Mouse (Mus musculus) E14TG2a.4 (cell line): Measurements from ENCODE around the gene Syt9.

Experiments used
- H3K27me3 ChIP-seq: 2 replicates; pipeline ENCODE4 v1.6.1; 2014; ENCODE audit warnings: low read length, control low read depth; ENCODE audit not compliant: insufficient read depth
- H3K36me3 ChIP-seq: 2 replicates; pipeline ENCODE4 v1.6.1; 2014; ENCODE audit warnings: low read length, control low read depth; ENCODE audit not compliant: insufficient read depth
- H3K4me1 ChIP-seq: replicated peaks from 2 replicates; pipeline ENCODE4 v1.6.1; 2014; ENCODE audit warnings: low read depth, low read length, control low read depth
- H3K4me3 ChIP-seq: replicated peaks from 2 replicates; pipeline ENCODE4 v1.5.1; 2014; ENCODE audit warnings: mild to moderate bottlenecking, low read length
- H3K9me3 ChIP-seq: 2 replicates; pipeline ENCODE4 v1.6.1; 2014; ENCODE audit warnings: low read length, control low read depth
- CTCF ChIP-seq: conservative IDR thresholded peaks from 2 replicates; pipeline ENCODE4 v1.5.1; 2014; ENCODE audit warnings: low read length
- NANOG ChIP-seq: IDR thresholded peaks from 2 replicates; pipeline ENCODE4 v1.6.1; 2014; ENCODE audit warnings: borderline replicate concordance, low read length, mixed read lengths
- POU5F1 ChIP-seq: IDR thresholded peaks from 2 replicates; pipeline ENCODE4 v1.6.1; 2014; ENCODE audit warnings: low read length, borderline replicate concordance

The Syt9 gene

DNA sequence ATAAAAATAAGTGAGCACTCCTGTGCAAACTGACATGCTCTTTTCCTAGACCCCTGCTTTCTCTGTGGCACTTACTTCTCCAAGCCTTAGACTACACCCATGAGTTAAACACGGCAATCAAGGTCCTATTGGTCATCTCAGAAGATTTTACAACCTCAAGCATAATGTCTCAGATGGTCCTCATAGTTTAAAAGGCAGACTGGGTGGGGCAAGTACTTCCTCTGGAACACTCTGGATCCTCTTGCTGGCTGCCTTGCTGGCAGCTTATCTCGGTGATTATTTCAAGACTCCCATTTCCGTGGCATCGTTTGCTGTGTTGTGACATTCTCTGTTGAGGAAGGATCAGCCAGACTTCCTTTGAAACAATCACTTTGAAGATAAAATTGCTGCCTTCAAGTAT is 169.5 kb downstream of the Syt9 start:
- Histone ChIP-seq H3K4me1 (peaks cover 22% of the 10 kb centered on the region), H3K9me3 (0 out of 2 replicates have a peak, but pooled peaks cover 1% of the 10 kb centered on the region), H3K27me3 (no peaks in the 10 kb centered on the region), H3K4me3 (no peak overlapping the region), H3K36me3 (peaks cover 11% of the 10 kb centered on the region)
- TF ChIP-seq CTCF (no peak), NANOG (no peak), POU5F1 (no peak)

GRCm38 (mm10) chr7:107545011-107545410 is 174.5 kb downstream of the Syt9 start:
- Histone ChIP-seq H3K9me3 (peaks cover 6% of the 10 kb centered on the region), H3K4me3 (no peak overlapping the region), H3K27me3 (no peaks in the 10 kb centered on the region), H3K36me3 (peaks cover 45% of the 10 kb centered on the region), H3K4me1 (no peaks in the 10 kb centered on the region)
- TF ChIP-seq CTCF = no peak
- no peak for TF ChIP-seq NANOG
- TF ChIP-seq POU5F1 = no peak

DNA sequence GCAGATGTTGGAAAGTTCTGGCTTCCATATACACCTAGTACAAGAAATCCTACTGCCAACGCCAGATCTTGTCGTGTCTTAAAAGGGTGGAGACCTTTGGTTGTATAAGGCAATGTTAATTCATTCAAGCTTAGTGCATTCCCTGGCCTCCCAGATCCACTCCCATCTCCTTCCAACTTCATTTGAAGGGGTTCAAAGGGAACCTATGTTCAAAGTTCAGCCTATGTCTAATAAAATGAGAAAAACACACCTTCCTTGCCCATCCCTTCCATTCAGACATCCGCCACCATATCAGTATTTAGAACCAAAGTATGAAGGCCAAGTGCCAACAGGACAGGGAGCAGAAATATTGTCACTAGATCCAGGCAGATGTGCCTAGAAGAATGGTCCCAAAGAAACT is 177.3 kb downstream of the Syt9 start:
- TF ChIP-seq CTCF (no peak), POU5F1 (no peak), NANOG (no peak)
- H3K4me3 ChIP-seq = no peak overlapping the region
- H3K27me3 ChIP-seq = no peaks in the 10 kb centered on the region
- H3K9me3 ChIP-seq = peaks cover 29% of the 10 kb centered on the region
- peaks cover 51% of the 10 kb centered on the region for H3K36me3 ChIP-seq
- peaks cover 12% of the 10 kb centered on the region for H3K4me1 ChIP-seq

- H3K9me3 ChIP-seq = peaks cover 41% of the 10 kb centered on the region
- H3K27me3 ChIP-seq = no peaks in the 10 kb centered on the region
- peaks cover 33% of the 10 kb centered on the region for H3K4me1 ChIP-seq
- no peak overlapping the region for H3K4me3 ChIP-seq
- no peak for TF ChIP-seq CTCF
- no peak for TF ChIP-seq POU5F1
- TF ChIP-seq NANOG = no peak
- peaks cover 15% of the 10 kb centered on the region for H3K36me3 ChIP-seq
Measured at GRCm38 (mm10) chr7:107553461-107553860, 182.9 kb downstream of the Syt9 start.

GRCm38 (mm10) chr7:107555906-107556305 is 185.4 kb downstream of the Syt9 start:
- H3K4me1 ChIP-seq = peaks cover 33% of the 10 kb centered on the region
- H3K4me3 ChIP-seq = no peak overlapping the region
- no peaks in the 10 kb centered on the region for H3K36me3 ChIP-seq
- TF ChIP-seq NANOG = no peak
- TF ChIP-seq CTCF = peak; percentile 73
- no peaks in the 10 kb centered on the region for H3K27me3 ChIP-seq
- peaks cover 27% of the 10 kb centered on the region for H3K9me3 ChIP-seq

DNA sequence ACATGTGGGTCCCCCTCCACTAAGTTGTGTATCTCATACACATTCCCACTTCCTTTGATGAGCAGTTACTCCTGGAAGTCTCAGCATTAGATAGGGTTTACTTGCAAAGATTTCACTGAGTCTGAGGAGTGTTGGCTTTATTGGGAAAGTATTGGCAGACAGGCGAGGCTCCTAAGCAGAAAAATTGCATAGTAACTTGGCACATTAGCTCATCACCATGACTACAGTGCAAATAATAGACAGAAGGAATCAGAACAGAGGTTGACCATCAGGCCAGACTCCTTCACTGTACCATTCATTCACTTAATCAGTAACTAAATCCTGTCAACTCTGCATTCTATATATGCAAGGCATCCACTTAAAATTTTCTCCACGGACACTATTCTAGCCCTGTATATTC is 190.1 kb downstream of the Syt9 start:
- Histone ChIP-seq H3K9me3 (peaks cover 15% of the 10 kb centered on the region; the same call in 1 of the 2 replicates), H3K36me3 (no peaks in the 10 kb centered on the region), H3K27me3 (no peaks in the 10 kb centered on the region), H3K4me1 (no peaks in the 10 kb centered on the region), H3K4me3 (no peak overlapping the region)
- TF ChIP-seq POU5F1 (no peak), CTCF (no peak), NANOG (no peak)

- TF ChIP-seq POU5F1 = no peak
- no peak for TF ChIP-seq NANOG
- no peak for TF ChIP-seq CTCF
Measured at GRCm38 (mm10) chr7:107561584-107561983, 191.1 kb downstream of the Syt9 start.

DNA sequence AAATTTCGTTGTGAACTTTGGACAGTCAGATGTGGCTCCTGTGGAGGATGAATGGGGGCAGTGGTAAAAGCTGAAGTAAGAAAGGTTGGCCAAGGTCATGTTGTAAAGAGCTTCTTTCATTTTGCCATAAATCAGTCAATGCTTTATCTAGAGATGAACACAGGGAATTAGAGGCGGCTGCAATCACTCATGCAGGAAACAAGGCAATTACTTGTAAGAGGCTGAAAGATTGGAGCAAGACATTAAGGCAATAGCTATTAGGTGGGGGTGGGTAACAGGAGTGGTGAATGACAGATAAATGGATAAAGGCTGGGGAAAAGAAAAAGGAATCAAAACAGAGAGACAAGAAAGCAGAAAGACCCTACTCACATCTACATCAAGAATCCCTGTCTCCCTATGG is 193.2 kb downstream of the Syt9 start:
- peaks cover 12% of the 10 kb centered on the region; the same call in 1 of the 2 replicates for H3K9me3 ChIP-seq
- H3K36me3 ChIP-seq = no peaks in the 10 kb centered on the region
- TF ChIP-seq CTCF = no peak
- no peak for TF ChIP-seq NANOG
- TF ChIP-seq POU5F1 = no peak
- no peak overlapping the region for H3K4me3 ChIP-seq
- H3K4me1 ChIP-seq = no peaks in the 10 kb centered on the region; the same call in 1 of the 2 replicates
- no peaks in the 10 kb centered on the region for H3K27me3 ChIP-seq

More at GRCm38 (mm10) chr7:107561584-107561983, 191.1 kb downstream of the Syt9 start:
- peaks cover 12% of the 10 kb centered on the region; the same call in 1 of the 2 replicates for H3K9me3 ChIP-seq
- H3K4me3 ChIP-seq = no peak overlapping the region
- no peaks in the 10 kb centered on the region for H3K4me1 ChIP-seq
- H3K36me3 ChIP-seq = no peaks in the 10 kb centered on the region
- H3K27me3 ChIP-seq = no peaks in the 10 kb centered on the region

DNA sequence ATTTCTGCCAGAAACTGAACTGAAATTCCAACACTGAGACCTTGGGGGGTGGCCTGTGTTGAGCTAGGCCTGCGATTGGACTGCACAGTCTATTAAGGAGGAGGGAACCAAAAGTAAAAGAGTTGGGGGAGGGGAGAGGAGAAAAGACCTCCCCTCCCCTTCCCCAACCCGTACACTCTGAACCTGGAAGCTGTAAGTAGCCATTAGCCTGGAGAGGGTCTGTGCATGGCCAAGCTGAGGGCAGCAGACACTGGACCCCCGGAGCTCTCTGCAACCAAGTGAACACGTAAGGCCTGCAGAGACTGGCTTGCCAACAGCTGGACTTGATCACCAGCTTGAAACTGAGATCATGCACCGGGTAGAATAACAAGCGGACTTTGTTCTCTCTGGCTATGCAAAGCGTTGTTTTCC is 196.7 kb downstream of the Syt9 start, which contains the start of gene Olfml1:
Gene Olfml1 (plus strand): TSS at position 186 of the 411 bp plus-strand sequence.
- TF ChIP-seq POU5F1 = no peak
- TF ChIP-seq CTCF = no peak
- no peak for TF ChIP-seq NANOG

More for the DNA sequence above, 196.7 kb downstream of the Syt9 start, which contains the start of gene Olfml1:
- Histone ChIP-seq H3K27me3 (no peaks in the 10 kb centered on the region), H3K4me3 (no peak within 1 kb of the TSS), H3K36me3 (no peaks in the 10 kb centered on the region), H3K9me3 (peaks cover 15% of the 10 kb centered on the region), H3K4me1 (no peaks in the 10 kb centered on the region; the same call in 1 of the 2 replicates)
